Mouse (Mus musculus) lung, postnatal 0 days (tissue): ENCODE data around the gene Gp1ba.

Experiments
- CTCF ChIP-seq: IDR thresholded peaks from 2 replicates; pipeline ENCODE4 v1.5.1; 2016; ENCODE audit warnings: antibody characterized with exemption, mild to moderate bottlenecking
- EP300 ChIP-seq: IDR thresholded peaks from 2 replicates; pipeline ENCODE4 v1.6.1; 2016; ENCODE audit warnings: antibody characterized with exemption, mild to moderate bottlenecking, control low read depth

GRCm38 (mm10) chr11:70689578-70689977 lies 50.7 kb downstream of the Gp1ba start:
- TF ChIP-seq CTCF: no peak
- TF ChIP-seq EP300: no peak
